Mouse (Mus musculus): ENCODE measurements around the gene Npsr1.

Npsr1 gene

GRCm38 (mm10) chr9:24236461-24236860, 138.7 kb downstream of the Npsr1 start:
- DNase-seq (ENCODE audit: low spot score), result no peak

- no peak for DNase-seq (ENCODE audit: low spot score)
These were observed 149.8 kb downstream of the Npsr1 start for GRCm38 (mm10) chr9:24247557-24247956.

- DNase-seq (ENCODE audit: low spot score), result no peak
These were observed 156.4 kb downstream of the Npsr1 start for GRCm38 (mm10) chr9:24254236-24254635.

- DNase-seq (ENCODE audit: low spot score), result no peak
These were observed 182.9 kb downstream of the Npsr1 start for GRCm38 (mm10) chr9:24280498-24281287.

- DNase-seq (ENCODE audit: low spot score), result no peak
These were observed 184.8 kb downstream of the Npsr1 start for GRCm38 (mm10) chr9:24282617-24283016.

GRCm38 (mm10) chr9:24283071-24283470, 185.3 kb downstream of the Npsr1 start:
- no peak for DNase-seq (ENCODE audit: low spot score)

- DNase-seq (ENCODE audit: low spot score), result no peak
These were observed 185.7 kb downstream of the Npsr1 start for GRCm38 (mm10) chr9:24283536-24283935.

- no peak for DNase-seq (ENCODE audit: low spot score)
These were observed 186.7 kb downstream of the Npsr1 start for GRCm38 (mm10) chr9:24284239-24285084.

- DNase-seq (ENCODE audit: low spot score), result no peak
These were observed 187.6 kb downstream of the Npsr1 start for GRCm38 (mm10) chr9:24285419-24285818.

GRCm38 (mm10) chr9:24291385-24291784, 193.6 kb downstream of the Npsr1 start:
- peak; percentile 44 for DNase-seq (ENCODE audit: low spot score)

- DNase-seq (ENCODE audit: low spot score), result no peak
These were observed 195.6 kb downstream of the Npsr1 start for GRCm38 (mm10) chr9:24293252-24293959.

- DNase-seq (ENCODE audit: low spot score), result no peak
These were observed 205.1 kb downstream of the Npsr1 start for GRCm38 (mm10) chr9:24302906-24303305.

- no peak for DNase-seq (ENCODE audit: low spot score)
These were observed 209.2 kb downstream of the Npsr1 start for GRCm38 (mm10) chr9:24306990-24307389.

- no peak for DNase-seq (ENCODE audit: low spot score)
These were observed 209.6 kb downstream of the Npsr1 start for GRCm38 (mm10) chr9:24307400-24307799.

- DNase-seq (ENCODE audit: low spot score), result no peak
These were observed 218.0 kb downstream of the Npsr1 start for GRCm38 (mm10) chr9:24315835-24316234.

- no peak for DNase-seq (ENCODE audit: low spot score)
These were observed 233.9 kb downstream of the Npsr1 start for GRCm38 (mm10) chr9:24331661-24332060.

- DNase-seq (ENCODE audit: low spot score), result no peak
These were observed 243.5 kb downstream of the Npsr1 start for GRCm38 (mm10) chr9:24341321-24341720.

- no peak for DNase-seq (ENCODE audit: low spot score)
These were observed 249.2 kb downstream of the Npsr1 start for GRCm38 (mm10) chr9:24347011-24347410.

- no peak for DNase-seq (ENCODE audit: low spot score)
These were observed 251.7 kb downstream of the Npsr1 start for GRCm38 (mm10) chr9:24349510-24349909.

- no peak for DNase-seq (ENCODE audit: low spot score)
These were observed 253.6 kb downstream of the Npsr1 start for GRCm38 (mm10) chr9:24351402-24351801.
